Comparison of ENCODE assay signal across 16 mouse cellular contexts in genomic region chr3:79527921-79528320, GRCm38 (mm10). TPM values are rescaled to one million over a fixed set of nuclear protein-coding genes. Genes with fewer than 3 reads are reported as not detected.
A peak's percentile ranks its signal among the peaks of the same experiment; 100 is the strongest.
DNase-seq lines count a peak whose midpoint lies in the region; TF ChIP-seq lines count a peak whose summit lies in the region.
"Had no signal": no experiment of that assay in that cellular context is flagged by ENCODE, and none has a peak within 500 bp of the region (broad histone marks: within the 10 kb centered on the region; RNA-seq: fewer than 3 reads in every experiment).

No protein-coding gene starts in this region.

- intact Hi-C loops in gastrocnemius, postnatal 14 days (cut with DNase I; ENCODE audit: low total_unique reads), result no loop called here
- intact Hi-C loops in heart, postnatal 10 days (cut with DNase I), result no loop called here
- intact Hi-C loops in left cerebral cortex, adult 2 months (cut with DNase I), result no loop called here

- H3K27ac ChIP-seq in layer of hippocampus, adult 2 months, result peak overlapping the region; percentile 15; the same call in 1 of the 2 replicates
- no peak overlapping the region for H3K27ac ChIP-seq in left cerebral cortex, adult 2 months
- H3K27ac ChIP-seq: hindbrain, embryonic 14.5 days; midbrain, embryonic 15.5 days had no signal

- no peak for TF ChIP-seq CTCF in layer of hippocampus, adult 2 months (conservative IDR thresholded peaks at IDR 0.05)
- TF ChIP-seq CTCF in left cerebral cortex, adult 2 months (IDR thresholded peaks at IDR 0.05), result no peak

- no peak overlapping the region for H3K4me3 ChIP-seq in layer of hippocampus, adult 2 months
- H3K4me3 ChIP-seq in left cerebral cortex, adult 2 months, result no peak overlapping the region
- H3K4me3 ChIP-seq: midbrain, embryonic 15.5 days had no signal

- DNase-seq in gastrocnemius, postnatal 14 days, result peak; percentile 30
- no peak for DNase-seq in gastrocnemius, postnatal 10 days
- no peak for DNase-seq in layer of hippocampus, adult 2 months (ENCODE audit: low spot score in 2 of 2)
- DNase-seq in layer of hippocampus, adult 9-11 months, result no peak
- peak; percentile 49 to 50 for DNase-seq in heart, postnatal 10 days
- peak; percentile 69 for DNase-seq in lung, postnatal 36 days
- DNase-seq in left cerebral cortex, adult 2 months (ENCODE audit: extremely low spot score in 1 of 2, low spot score in 2 of 2), result no peak
- no peak for DNase-seq in frontal cortex, postnatal 10 days (ENCODE audit: low spot score in 2 of 2)
- DNase-seq: cerebellum, adult 8-10 months; embryo, embryonic 11 days; gastrocnemius, postnatal 36 days; kidney, adult 8-10 months; lung, embryonic 14.5 days; right cerebral cortex, postnatal 4 days had no signal

RNA-seq across cellular contexts. Expression of gene Fnip2, which starts 39.7 kb away (rescaled TPM):
- total RNA-seq in gastrocnemius, postnatal 14 days (2021), result 1 to 10 TPM; 4.9 to 5.3 TPM
- 1 to 10 TPM; 5.7 to 7.7 TPM for total RNA-seq in gastrocnemius, postnatal 10 days (2021)
- total RNA-seq in layer of hippocampus, adult 2 months (2021), result 10 to 100 TPM; 22.2 to 26.9 TPM
- 10 to 100 TPM; 15.3 to 19.0 TPM for total RNA-seq in heart, postnatal 10 days (2021)
- 10 to 100 TPM; 17.7 to 20.2 TPM for total RNA-seq in left cerebral cortex, adult 2 months (2021)

Comparison
In these comparisons a context has a peak if more than half of its experiments do, and no peak if none do; other contexts are left out.
1. DNase-seq: peak in gastrocnemius, postnatal 14 days (single experiment), heart, postnatal 10 days (2 of 2) and lung, postnatal 36 days (single experiment); none in gastrocnemius, postnatal 10 days (single experiment), layer of hippocampus, adult 2 months (0 of 2), layer of hippocampus, adult 9-11 months (single experiment), left cerebral cortex, adult 2 months (0 of 2) and frontal cortex, postnatal 10 days (0 of 2).